Mouse (Mus musculus) activated CD4-positive, CD25-positive, alpha-beta regulatory T cell, adult 4 months (primary cell): Measurements from ENCODE around the gene Gm21731. TPM values are rescaled to one million over a fixed set of nuclear protein-coding genes. Genes with fewer than 3 reads are reported as not detected.
"Not testable (repeated sequence)": the region's sequence is repeated elsewhere in the genome, so short reads cannot be mapped to it uniquely, and the experiment has no call there.

Experiments
- ATAC-seq: one replicate; pipeline ENCODE4 v1.8.0; 2017
- polyA plus RNA-seq, 2 experiments: library from polyadenylated mRNA; unstranded; fragments of 100-300 nt; shearing (Covaris generic); gene quantifications; one replicate each; pipeline ENCODE4 v1.2.1; 2017

The Gm21731 gene
- not detected for polyA plus RNA-seq

- not testable (repeated sequence) for ATAC-seq
Observed at GRCm38 (mm10) chr13:120238811-120239210, at the start of gene Gm21731. Gene Gm21731 (plus strand): TSS chr13:120239111.

GRCm38 (mm10) chr13:120196189-120196821 lies 42.6 kb upstream of the Gm21731 start:
- ATAC-seq: not testable (repeated sequence)

- ATAC-seq: not testable (repeated sequence)
Observed at GRCm38 (mm10) chr13:120215847-120216246, 23.1 kb upstream of the Gm21731 start, which contains the start of gene Gm21762. Gene Gm21762 (minus strand): TSS chr13:120215947.

GRCm38 (mm10) chr13:120220922-120221321 lies 18.0 kb upstream of the Gm21731 start:
- ATAC-seq: not testable (repeated sequence)

- ATAC-seq: not testable (repeated sequence)
Observed at GRCm38 (mm10) chr13:120223012-120223659, 15.8 kb upstream of the Gm21731 start.

- ATAC-seq: not testable (repeated sequence)
Observed at GRCm38 (mm10) chr13:120231798-120232197, 7.1 kb upstream of the Gm21731 start.

GRCm38 (mm10) chr13:120232447-120233049 lies 6.4 kb upstream of the Gm21731 start:
- peak; percentile 28 for ATAC-seq

GRCm38 (mm10) chr13:120251208-120251924 lies 12.5 kb downstream of the Gm21731 start:
- ATAC-seq: not testable (repeated sequence)

- ATAC-seq: not testable (repeated sequence)
Observed at GRCm38 (mm10) chr13:120258817-120259658, 20.1 kb downstream of the Gm21731 start.

GRCm38 (mm10) chr13:120259718-120260117 lies 20.8 kb downstream of the Gm21731 start:
- not testable (repeated sequence) for ATAC-seq

GRCm38 (mm10) chr13:120262870-120263269 lies 24.0 kb downstream of the Gm21731 start, which contains the start of gene AF067061:
Gene AF067061 (plus strand): TSS chr13:120263114.
- ATAC-seq: not testable (repeated sequence)

- not testable (repeated sequence) for ATAC-seq
Observed at GRCm38 (mm10) chr13:120277837-120278236, 38.9 kb downstream of the Gm21731 start.

- ATAC-seq: no peak
Observed at GRCm38 (mm10) chr13:120278784-120279183, 39.9 kb downstream of the Gm21731 start.

Other genes with a start within 250 kb of the Gm21731 start
- gene Gm36079, start 212.1 kb upstream of the Gm21731 start, polyA plus RNA-seq: not detected
- gene Gm21188, start 186.9 kb upstream of the Gm21731 start, polyA plus RNA-seq: 1 to 10 TPM in 1 of 2 experiments, not detected in 1; 1.6 TPM
- gene Gm20767, start 98.9 kb upstream of the Gm21731 start, polyA plus RNA-seq: not detected
- gene Gm21818, start 66.7 kb upstream of the Gm21731 start, polyA plus RNA-seq: not detected
- not detected for gene Gm21762, start 23.2 kb upstream of the Gm21731 start, polyA plus RNA-seq
- gene AF067061, start 24.0 kb downstream of the Gm21731 start, polyA plus RNA-seq: not detected
- 10 to 100 TPM; 26.5 to 75.3 TPM for gene BC147527, start 61.3 kb downstream of the Gm21731 start, polyA plus RNA-seq
- not detected for gene Tcstv3, start 77.8 kb downstream of the Gm21731 start, polyA plus RNA-seq